Mouse (Mus musculus) kidney, adult 2 months (tissue): ENCODE data around the gene Hfe.

Source experiments
- CTCF ChIP-seq: fragments of 200-500 bp; conservative IDR thresholded peaks from 2 replicates; pipeline ENCODE4 v1.5.1; 2011; ENCODE audit warnings: low read depth, mild to moderate bottlenecking, control low read depth, low read length, moderate library complexity, mixed read lengths; ENCODE audit not compliant: insufficient read depth, insufficient read length
- POLR2A ChIP-seq: fragments of 200-500 bp; IDR thresholded peaks from one replicate; pipeline ENCODE4 v1.6.1; 2011; ENCODE audit warnings: low read depth, low read length, control low read depth

GRCm38 (mm10) chr13:23738041-23738440, 27.4 kb upstream of the Hfe start:
- no peak for TF ChIP-seq POLR2A
- no peak for TF ChIP-seq CTCF
